Mouse (Mus musculus): ENCODE data around the gene Ndufa10. TPM values are rescaled to one million over a fixed set of nuclear protein-coding genes. Genes with fewer than 3 reads are reported as not detected.

Ndufa10 gene
- polyA plus RNA-seq, 2 experiments, result 110 to 270 TPM

- TF ChIP-seq POLR2A (IDR thresholded peaks at IDR 0.05; ENCODE audit: borderline replicate concordance, extremely low read depth, insufficient read depth, insufficient read length), result no peak
- Histone ChIP-seq H3K4me1 (ENCODE audit: control insufficient read depth, insufficient read depth, low read length) (no peaks in the 10 kb centered on the region), H3K27me3 (ENCODE audit: control insufficient read depth, insufficient read depth, low read length) (no peaks in the 10 kb centered on the region), H3K9me3 (ENCODE audit: control insufficient read depth, low read length) (no peaks in the 10 kb centered on the region), H3K36me3 (ENCODE audit: control insufficient read depth, insufficient read depth, low read length) (peaks cover 89% of the 10 kb centered on the region), H3K9ac (ENCODE audit: low read depth, low read length, severe bottlenecking) (no peak overlapping the region), H3K27ac (replicated peaks; ENCODE audit: low read depth, low read length) (no peak overlapping the region), H3K4me3 (replicated peaks; ENCODE audit: low read length) (no peak overlapping the region), H3K4me2 (replicated peaks; ENCODE audit: low read depth, low read length, severe bottlenecking) (no peak overlapping the region)
- DNase-seq (ENCODE audit: low spot score) (no peak), ATAC-seq (ENCODE audit: low FRiP score, low read depth) (no peak)
Measured at GRCm38 (mm10) chr1:92457758-92458157, 15.9 kb downstream of the Ndufa10 start.

- no peaks in the 10 kb centered on the region for H3K27me3 ChIP-seq (ENCODE audit: control insufficient read depth, insufficient read depth, low read length)
- WGBS, result 76% methylated on average over 8 of the region's 8 CpGs
- ATAC-seq (ENCODE audit: low FRiP score, low read depth) (no peak), DNase-seq (ENCODE audit: low spot score) (peak; percentile 38)
- no peak overlapping the region for H3K4me3 ChIP-seq (replicated peaks; ENCODE audit: low read length)
- no peaks in the 10 kb centered on the region for H3K9me3 ChIP-seq (ENCODE audit: control insufficient read depth, low read length)
- H3K4me1 ChIP-seq (ENCODE audit: control insufficient read depth, insufficient read depth, low read length), result no peaks in the 10 kb centered on the region
- no peak overlapping the region for H3K27ac ChIP-seq (replicated peaks; ENCODE audit: low read depth, low read length)
- no peak overlapping the region for H3K9ac ChIP-seq (ENCODE audit: low read depth, low read length, severe bottlenecking)
- H3K36me3 ChIP-seq (ENCODE audit: control insufficient read depth, insufficient read depth, low read length), result peaks cover 89% of the 10 kb centered on the region
- no peak overlapping the region for H3K4me2 ChIP-seq (replicated peaks; ENCODE audit: low read depth, low read length, severe bottlenecking)
- no peak for TF ChIP-seq POLR2A (IDR thresholded peaks at IDR 0.05; ENCODE audit: borderline replicate concordance, extremely low read depth, insufficient read depth, insufficient read length)
Measured at GRCm38 (mm10) chr1:92453751-92454445, 19.8 kb downstream of the Ndufa10 start.

GRCm38 (mm10) chr1:92448293-92448692, 25.4 kb downstream of the Ndufa10 start:
- 86% methylated on average over 3 of the region's 3 CpGs for WGBS
- ATAC-seq (ENCODE audit: low FRiP score, low read depth), result no peak
- TF ChIP-seq POLR2A (IDR thresholded peaks at IDR 0.05; ENCODE audit: borderline replicate concordance, extremely low read depth, insufficient read depth, insufficient read length), result no peak

GRCm38 (mm10) chr1:92441453-92442063, 32.1 kb downstream of the Ndufa10 start:
- H3K4me2 ChIP-seq (replicated peaks; ENCODE audit: low read depth, low read length, severe bottlenecking), result no peak overlapping the region
- H3K4me3 ChIP-seq (replicated peaks; ENCODE audit: low read length), result no peak overlapping the region
- ATAC-seq (ENCODE audit: low FRiP score, low read depth), result no peak
- no peak for DNase-seq (ENCODE audit: low spot score)
- no peaks in the 10 kb centered on the region for H3K27me3 ChIP-seq (ENCODE audit: control insufficient read depth, insufficient read depth, low read length)
- H3K27ac ChIP-seq (replicated peaks; ENCODE audit: low read depth, low read length), result no peak overlapping the region
- peaks cover 68% of the 10 kb centered on the region for H3K36me3 ChIP-seq (ENCODE audit: control insufficient read depth, insufficient read depth, low read length)
- no peak overlapping the region for H3K9ac ChIP-seq (ENCODE audit: low read depth, low read length, severe bottlenecking)
- peaks cover 17% of the 10 kb centered on the region for H3K4me1 ChIP-seq (ENCODE audit: control insufficient read depth, insufficient read depth, low read length)
- no peaks in the 10 kb centered on the region for H3K9me3 ChIP-seq (ENCODE audit: control insufficient read depth, low read length)
- WGBS, result 85% methylated on average over 6 of the region's 6 CpGs
- no peak for TF ChIP-seq POLR2A (IDR thresholded peaks at IDR 0.05; ENCODE audit: borderline replicate concordance, extremely low read depth, insufficient read depth, insufficient read length)

More at GRCm38 (mm10) chr1:92448293-92448692, 25.4 kb downstream of the Ndufa10 start:
- Histone ChIP-seq H3K4me1 (ENCODE audit: control insufficient read depth, insufficient read depth, low read length) (no peaks in the 10 kb centered on the region), H3K9me3 (ENCODE audit: control insufficient read depth, low read length) (no peaks in the 10 kb centered on the region), H3K27me3 (ENCODE audit: control insufficient read depth, insufficient read depth, low read length) (no peaks in the 10 kb centered on the region), H3K27ac (replicated peaks; ENCODE audit: low read depth, low read length) (no peak overlapping the region), H3K36me3 (ENCODE audit: control insufficient read depth, insufficient read depth, low read length) (peaks cover 92% of the 10 kb centered on the region), H3K4me3 (replicated peaks; ENCODE audit: low read length) (no peak overlapping the region), H3K4me2 (replicated peaks; ENCODE audit: low read depth, low read length, severe bottlenecking) (no peak overlapping the region), H3K9ac (ENCODE audit: low read depth, low read length, severe bottlenecking) (no peak overlapping the region)
- no peak for DNase-seq (ENCODE audit: low spot score)

GRCm38 (mm10) chr1:92440066-92440750, 33.5 kb downstream of the Ndufa10 start:
- Histone ChIP-seq H3K9me3 (ENCODE audit: control insufficient read depth, low read length) (no peaks in the 10 kb centered on the region), H3K4me3 (replicated peaks; ENCODE audit: low read length) (no peak overlapping the region), H3K27ac (replicated peaks; ENCODE audit: low read depth, low read length) (no peak overlapping the region), H3K36me3 (ENCODE audit: control insufficient read depth, insufficient read depth, low read length) (peaks cover 56% of the 10 kb centered on the region), H3K4me1 (ENCODE audit: control insufficient read depth, insufficient read depth, low read length) (peaks cover 18% of the 10 kb centered on the region), H3K9ac (ENCODE audit: low read depth, low read length, severe bottlenecking) (no peak overlapping the region), H3K27me3 (ENCODE audit: control insufficient read depth, insufficient read depth, low read length) (no peaks in the 10 kb centered on the region), H3K4me2 (replicated peaks; ENCODE audit: low read depth, low read length, severe bottlenecking) (no peak overlapping the region)
- DNase-seq (ENCODE audit: low spot score) (no peak), ATAC-seq (ENCODE audit: low FRiP score, low read depth) (no peak)
- no peak for TF ChIP-seq POLR2A (IDR thresholded peaks at IDR 0.05; ENCODE audit: borderline replicate concordance, extremely low read depth, insufficient read depth, insufficient read length)
- 89% methylated on average over 9 of the region's 9 CpGs for WGBS
